ENCODE assay signal across 8 mouse cellular contexts in the genomic region with DNA sequence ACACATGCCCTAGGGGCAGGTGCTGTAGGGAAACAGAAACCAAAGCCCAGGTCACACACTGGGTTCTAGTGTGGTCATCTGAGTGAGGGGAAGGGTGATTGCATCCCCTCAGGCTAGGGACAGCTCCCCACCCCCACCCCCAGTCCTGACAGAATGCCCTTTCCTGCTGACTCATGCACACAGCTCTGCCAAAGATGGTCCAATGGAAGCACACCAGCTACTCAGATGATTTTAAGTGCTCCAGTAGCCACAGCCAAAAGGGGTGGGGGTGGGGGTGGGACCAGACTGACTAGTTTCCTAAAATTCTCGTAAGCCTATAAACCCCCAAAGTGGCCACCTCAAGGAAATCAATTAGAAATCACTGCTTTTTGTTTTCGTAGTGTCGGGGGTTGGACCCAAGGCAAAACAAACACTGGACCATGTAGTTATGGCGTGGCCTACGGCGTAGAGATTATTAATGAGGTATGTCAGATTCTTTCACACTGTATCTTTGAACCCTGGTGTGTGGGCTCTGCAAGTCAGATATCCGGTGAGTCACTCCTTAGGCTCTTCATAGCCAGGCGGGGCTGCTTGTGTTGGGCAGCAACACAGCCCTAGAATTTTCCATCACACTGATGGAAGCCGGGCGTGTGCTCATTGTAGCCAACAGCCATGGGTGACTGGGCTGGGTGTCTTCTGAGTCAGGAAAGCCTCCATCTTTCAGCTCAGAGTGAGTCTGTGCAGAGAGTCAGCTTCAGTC. TPM values are rescaled to one million over a fixed set of nuclear protein-coding genes. Genes with fewer than 3 reads are reported as not detected.
A peak's percentile ranks its signal among the peaks of the same experiment; 100 is the strongest.
DNase-seq lines count a peak whose midpoint lies in the region; ATAC-seq lines count a peak whose summit lies in the region.

No protein-coding gene starts in this region.

- H3K4me2 ChIP-seq in forebrain, embryonic 14.5 days (ENCODE audit: low read length), result peak overlapping the region; percentile 31; the same call in 1 of the 2 replicates
- H3K4me2 ChIP-seq in hindbrain, embryonic 15.5 days, result peak overlapping the region; percentile 13; the same call in 1 of the 2 replicates

- H3K4me3 ChIP-seq in forebrain, embryonic 14.5 days (ENCODE audit: low read depth, low read length), result no peak overlapping the region
- H3K4me3 ChIP-seq in hindbrain, embryonic 15.5 days, result no peak overlapping the region

- 70% methylated on average over 10 of the region's 10 CpGs for WGBS in forebrain, embryonic 14.5 days
- WGBS in hindbrain, embryonic 15.5 days, result 64% methylated on average over 10 of the region's 10 CpGs

- peak overlapping the region; percentile 43; the same call in 1 of the 2 replicates for H3K9ac ChIP-seq in forebrain, embryonic 14.5 days (ENCODE audit: low read length)
- H3K9ac ChIP-seq in hindbrain, embryonic 15.5 days, result no peak overlapping the region

- no peaks in the 10 kb centered on the region for H3K9me3 ChIP-seq in forebrain, embryonic 14.5 days (replicated peaks; ENCODE audit: control insufficient read depth, low read length)
- no peaks in the 10 kb centered on the region for H3K9me3 ChIP-seq in hindbrain, embryonic 15.5 days

- ATAC-seq in forebrain, embryonic 14.5 days, result no peak
- 0 out of 2 replicates have a peak, but pooled peaks have one; percentile 1 for ATAC-seq in hindbrain, embryonic 15.5 days (ENCODE audit: low FRiP score, low read depth)

- peaks cover 36% of the 10 kb centered on the region for H3K4me1 ChIP-seq in forebrain, embryonic 14.5 days (ENCODE audit: control insufficient read depth, insufficient read depth, low read length)
- peaks cover 46% of the 10 kb centered on the region for H3K4me1 ChIP-seq in hindbrain, embryonic 15.5 days (replicated peaks)

- DNase-seq in 3T3-L1 (ENCODE audit: low read depth, low spot score), result peak; percentile 97
- peak; percentile 49 for DNase-seq in ES-CJ7 (ENCODE audit: low read depth, low spot score)
- no peak for DNase-seq in forebrain, embryonic 14.5 days (ENCODE audit: low spot score)
- DNase-seq in lung, postnatal 10 days, result peak; percentile 72
- no peak for DNase-seq in B cell, adult 2 months
- no peak for DNase-seq in thymus, postnatal 36 days
- no peak for DNase-seq in cerebellum, postnatal 25 days

- peak overlapping the region; percentile 97 for H3K27ac ChIP-seq in forebrain, embryonic 14.5 days (ENCODE audit: low read depth, low read length)
- peak overlapping the region; percentile 94 for H3K27ac ChIP-seq in hindbrain, embryonic 15.5 days (replicated peaks)

- no peaks in the 10 kb centered on the region for H3K27me3 ChIP-seq in forebrain, embryonic 14.5 days (replicated peaks; ENCODE audit: control insufficient read depth, insufficient read depth, low read length)
- no peaks in the 10 kb centered on the region for H3K27me3 ChIP-seq in hindbrain, embryonic 15.5 days

- H3K36me3 ChIP-seq in forebrain, embryonic 14.5 days (ENCODE audit: control insufficient read depth, insufficient read depth, low read length), result no peaks in the 10 kb centered on the region
- no peaks in the 10 kb centered on the region for H3K36me3 ChIP-seq in hindbrain, embryonic 15.5 days

RNA-seq across cellular contexts. Expression of gene Irf2bp2, which starts 54.3 kb away (rescaled TPM):
- 7.9 and 8.3 TPM in 2 replicates for polyA plus RNA-seq in forebrain, embryonic 14.5 days (2014; fragmentation: Nextera tagmentation; extraction: Ambion mirVana)
- 9.1 and 9.2 TPM in 2 replicates for polyA plus RNA-seq in hindbrain, embryonic 15.5 days (2015; fragmentation: Nextera tagmentation; extraction: Ambion mirVana)

Comparison
In these comparisons a context has a peak if more than half of its experiments do, and no peak if none do; other contexts are left out.
1. DNase-seq: peak in 3T3-L1 (single experiment), ES-CJ7 (single experiment) and lung, postnatal 10 days (single experiment); none in forebrain, embryonic 14.5 days (single experiment), B cell, adult 2 months (0 of 2), thymus, postnatal 36 days (0 of 2) and cerebellum, postnatal 25 days (0 of 2).